Mouse (Mus musculus) forebrain, embryonic 16.5 days (tissue): ENCODE results near the gene Lsm12. TPM values are rescaled to one million over a fixed set of nuclear protein-coding genes. Genes with fewer than 3 reads are reported as not detected.

Experiments
- ATAC-seq: fragments of 200-750 bp; cut with Nextera tagmentation; 2 replicates; pipeline ENCODE4 v1.8.0; 2017; ENCODE audit warnings: mild to moderate bottlenecking, moderate library complexity
- H3K27ac ChIP-seq: fragments of 300-500 bp; sonication (generic); 2 replicates; pipeline ENCODE4 v1.5.1; 2014; ENCODE audit warnings: low read length, control low read depth
- H3K27me3 ChIP-seq: fragments of 300-500 bp; sonication (generic); replicated peaks from 2 replicates; pipeline ENCODE4 v1.6.1; 2014; ENCODE audit warnings: low read length; ENCODE audit not compliant: control insufficient read depth, insufficient read depth
- H3K36me3 ChIP-seq: fragments of 300-500 bp; sonication (generic); 2 replicates; pipeline ENCODE4 v1.6.1; 2014; ENCODE audit not compliant: control insufficient read depth, insufficient read depth
- H3K4me1 ChIP-seq: fragments of 300-500 bp; sonication (generic); replicated peaks from 2 replicates; pipeline ENCODE4 v1.6.1; 2014; ENCODE audit warnings: low read length; ENCODE audit not compliant: control insufficient read depth, insufficient read depth
- H3K4me2 ChIP-seq: fragments of 300-500 bp; sonication (generic); 2 replicates; pipeline ENCODE4 v1.6.1; 2014; ENCODE audit warnings: mild to moderate bottlenecking, low read length, control low read depth
- H3K4me3 ChIP-seq: fragments of 300-500 bp; sonication (generic); replicated peaks from 2 replicates; pipeline ENCODE4 v1.5.1; 2014; ENCODE audit warnings: mild to moderate bottlenecking, low read length, control low read depth
- H3K9ac ChIP-seq: fragments of 300-500 bp; sonication (generic); replicated peaks from 2 replicates; pipeline ENCODE4 v1.6.1; 2014; ENCODE audit warnings: low read depth, low read length, control low read depth
- H3K9me3 ChIP-seq: fragments of 300-500 bp; sonication (generic); 2 replicates; pipeline ENCODE4 v1.6.1; 2016; ENCODE audit warnings: low read length; ENCODE audit not compliant: control insufficient read depth
- WGBS: fragments of 180-500 bp; shearing (Covaris S2); extraction: QIAGEN DNeasy Blood & Tissue Kit; methylation state at CpG from one replicate; pipeline ENCODE4 v1.1.7; 2014; 5-methylcytosine and 5-hydroxymethylcytosine counted together
- polyA plus RNA-seq: library from polyadenylated mRNA; unstranded; fragments of >200 nt; fragmentation: Nextera tagmentation; extraction: Ambion mirVana; gene quantifications from 2 replicates; pipeline ENCODE4 v1.2.1, GENCODE M21; 2015

Gene Lsm12
- polyA plus RNA-seq, 1 experiment from 2014 or later: 123 TPM

DNA sequence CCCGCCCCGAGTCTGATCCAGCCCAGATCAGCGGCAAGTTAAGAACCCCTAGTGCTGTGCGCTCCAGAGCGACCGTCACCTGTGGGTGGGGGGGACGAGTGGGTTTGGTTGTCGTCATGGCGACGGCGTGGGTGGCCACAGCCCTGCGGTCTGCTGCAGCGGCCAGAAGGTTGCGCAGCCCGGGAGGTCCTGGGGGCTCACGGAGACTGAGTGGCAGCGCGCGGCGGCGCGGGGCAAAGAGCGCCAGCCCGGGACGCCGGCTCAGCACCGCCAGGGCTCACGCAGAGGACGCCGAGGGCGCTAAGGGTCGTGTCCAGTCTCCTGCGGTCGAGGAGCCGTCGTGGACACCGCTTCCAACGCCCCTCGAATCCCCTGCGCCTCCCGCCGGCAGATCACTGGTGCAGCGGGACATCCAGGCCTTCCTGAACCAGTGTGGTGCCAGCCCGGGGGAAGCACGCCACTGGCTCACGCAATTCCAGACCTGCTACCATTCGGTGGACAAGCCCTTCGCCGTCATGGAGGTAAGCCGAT lies 39.6 kb downstream of the Lsm12 start, which contains the start of gene Nags:
Nags (plus strand) TSS at position 43 of the 531 bp plus-strand sequence.
- peak within 1 kb of the TSS; percentile 23; the same call in 1 of the 2 replicates for H3K4me3 ChIP-seq
- H3K27me3 ChIP-seq: peaks cover 60% of the 10 kb centered on the region
- no peak within 1 kb of the TSS for H3K9ac ChIP-seq
- peak within 1 kb of the TSS; percentile 27 for H3K4me2 ChIP-seq
- 2% methylated on average over 47 of the region's 50 CpGs for WGBS
- H3K27ac ChIP-seq: no peak within 1 kb of the TSS
- H3K9me3 ChIP-seq: no peaks in the 10 kb centered on the region
- ATAC-seq: no peak
- no peaks in the 10 kb centered on the region for H3K36me3 ChIP-seq
- peaks cover 12% of the 10 kb centered on the region for H3K4me1 ChIP-seq

DNA sequence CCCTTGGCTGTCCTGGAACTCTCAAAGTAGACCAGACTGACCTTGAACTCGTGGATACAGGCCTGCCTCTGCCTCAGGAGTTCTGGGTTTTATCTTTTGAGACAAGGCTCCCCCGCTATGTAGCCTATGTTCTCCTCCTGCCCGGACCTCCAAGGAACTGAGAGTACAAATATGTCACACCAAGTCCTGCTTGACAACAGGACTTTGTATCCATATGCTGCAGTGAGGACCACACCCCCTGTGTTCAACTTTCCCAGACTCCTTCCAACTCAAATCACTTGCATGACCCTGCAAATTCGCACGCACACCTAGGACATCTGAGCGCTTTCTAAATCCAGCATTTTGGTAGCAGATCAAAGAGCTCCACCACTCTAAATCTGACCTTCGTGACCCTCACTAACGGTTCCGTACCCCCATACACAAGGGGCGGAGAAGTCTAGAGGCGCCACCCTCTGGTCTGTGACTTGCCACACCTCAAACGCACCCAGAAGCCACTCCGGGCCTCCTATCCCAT lies 40.1 kb downstream of the Lsm12 start:
- H3K27ac ChIP-seq: no peak overlapping the region
- no peaks in the 10 kb centered on the region for H3K9me3 ChIP-seq
- 21% methylated on average over 13 of the region's 13 CpGs for WGBS
- no peak overlapping the region for H3K9ac ChIP-seq
- 0 out of 2 replicates have a peak overlapping the region, but pooled peaks have one; percentile 23 for H3K4me3 ChIP-seq
- peaks cover 60% of the 10 kb centered on the region for H3K27me3 ChIP-seq
- H3K4me1 ChIP-seq: peaks cover 12% of the 10 kb centered on the region
- H3K4me2 ChIP-seq: peak overlapping the region; percentile 27; the same call in 1 of the 2 replicates
- no peaks in the 10 kb centered on the region for H3K36me3 ChIP-seq
- ATAC-seq: no peak

DNA sequence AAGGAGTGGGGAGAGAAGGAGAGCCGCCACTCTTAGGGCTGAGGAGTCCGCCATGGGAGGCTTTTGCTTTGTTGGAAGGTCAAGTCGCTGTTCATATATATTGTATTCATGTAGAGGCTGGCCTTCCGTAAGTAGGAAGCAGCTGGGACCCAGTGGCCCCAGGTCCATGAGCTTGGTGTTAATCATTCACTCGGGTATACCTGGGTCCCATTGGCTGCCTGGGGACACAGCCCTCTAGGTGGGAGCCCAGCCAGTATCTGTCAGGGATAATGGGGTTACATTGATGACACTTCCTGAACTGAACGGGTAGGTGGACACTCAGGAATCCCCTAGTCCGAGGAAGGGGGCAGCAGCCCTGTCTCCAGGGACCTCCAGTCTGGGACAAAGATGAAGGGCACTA lies 42.7 kb downstream of the Lsm12 start:
- no peak overlapping the region for H3K27ac ChIP-seq
- H3K36me3 ChIP-seq: no peaks in the 10 kb centered on the region
- peaks cover 42% of the 10 kb centered on the region for H3K27me3 ChIP-seq
- WGBS: 69% methylated on average over 7 of the region's 7 CpGs
- H3K9me3 ChIP-seq: no peaks in the 10 kb centered on the region
- no peak overlapping the region for H3K9ac ChIP-seq
- H3K4me1 ChIP-seq: peaks cover 14% of the 10 kb centered on the region
- ATAC-seq: no peak
- no peak overlapping the region for H3K4me2 ChIP-seq
- H3K4me3 ChIP-seq: no peak overlapping the region

DNA sequence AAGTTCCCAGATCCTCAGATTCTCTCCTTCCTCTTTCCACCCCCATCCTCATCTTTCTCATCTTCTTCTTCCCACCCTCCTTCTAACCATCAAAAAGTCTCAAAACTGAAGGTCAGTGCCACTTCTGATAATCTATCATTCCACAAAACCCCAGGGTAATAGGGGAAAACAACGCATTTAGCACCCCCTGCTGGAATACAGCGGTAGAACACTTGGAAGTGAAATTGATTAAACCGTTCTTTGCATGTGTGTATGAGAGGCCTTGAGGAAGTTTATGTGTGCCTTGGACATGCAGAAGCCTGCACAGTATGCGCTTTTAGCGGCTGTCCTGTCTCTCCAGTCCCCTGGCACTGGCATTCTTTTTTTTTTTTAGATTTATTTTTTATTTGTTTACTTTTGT lies 44.6 kb downstream of the Lsm12 start:
- H3K27ac ChIP-seq: no peak overlapping the region
- no peaks in the 10 kb centered on the region for H3K9me3 ChIP-seq
- peaks cover 5% of the 10 kb centered on the region for H3K4me1 ChIP-seq
- no peaks in the 10 kb centered on the region for H3K36me3 ChIP-seq
- peaks cover 25% of the 10 kb centered on the region for H3K27me3 ChIP-seq
- no peak overlapping the region for H3K4me3 ChIP-seq
- no peak overlapping the region for H3K4me2 ChIP-seq
- no peak overlapping the region for H3K9ac ChIP-seq
- 2% methylated on average over 5 of the region's 5 CpGs for WGBS
- ATAC-seq: no peak

DNA sequence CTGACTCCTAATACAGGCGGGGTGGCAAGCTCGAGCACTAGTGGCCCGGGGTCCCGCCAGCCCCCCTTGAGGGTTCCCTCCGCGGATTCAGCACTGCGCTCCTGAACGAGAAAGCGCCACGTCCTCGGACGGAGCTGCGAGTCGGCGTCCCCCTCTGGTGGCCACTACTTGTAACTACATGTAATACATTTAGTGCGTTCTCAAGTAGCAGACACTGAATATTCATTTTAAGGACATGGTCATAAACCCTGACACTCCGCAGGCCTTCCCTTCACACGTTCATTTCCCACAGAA lies 46.7 kb downstream of the Lsm12 start:
- under 1% methylated on average over 18 of the region's 18 CpGs for WGBS
- Histone ChIP-seq H3K36me3 (no peaks in the 10 kb centered on the region), H3K9ac (peak overlapping the region; percentile 51), H3K4me3 (peak overlapping the region; percentile 27), H3K4me2 (peak overlapping the region; percentile 53), H3K9me3 (no peaks in the 10 kb centered on the region), H3K4me1 (peaks cover 7% of the 10 kb centered on the region), H3K27ac (no peak overlapping the region), H3K27me3 (peaks cover 6% of the 10 kb centered on the region)
- ATAC-seq: peak; percentile 67

DNA sequence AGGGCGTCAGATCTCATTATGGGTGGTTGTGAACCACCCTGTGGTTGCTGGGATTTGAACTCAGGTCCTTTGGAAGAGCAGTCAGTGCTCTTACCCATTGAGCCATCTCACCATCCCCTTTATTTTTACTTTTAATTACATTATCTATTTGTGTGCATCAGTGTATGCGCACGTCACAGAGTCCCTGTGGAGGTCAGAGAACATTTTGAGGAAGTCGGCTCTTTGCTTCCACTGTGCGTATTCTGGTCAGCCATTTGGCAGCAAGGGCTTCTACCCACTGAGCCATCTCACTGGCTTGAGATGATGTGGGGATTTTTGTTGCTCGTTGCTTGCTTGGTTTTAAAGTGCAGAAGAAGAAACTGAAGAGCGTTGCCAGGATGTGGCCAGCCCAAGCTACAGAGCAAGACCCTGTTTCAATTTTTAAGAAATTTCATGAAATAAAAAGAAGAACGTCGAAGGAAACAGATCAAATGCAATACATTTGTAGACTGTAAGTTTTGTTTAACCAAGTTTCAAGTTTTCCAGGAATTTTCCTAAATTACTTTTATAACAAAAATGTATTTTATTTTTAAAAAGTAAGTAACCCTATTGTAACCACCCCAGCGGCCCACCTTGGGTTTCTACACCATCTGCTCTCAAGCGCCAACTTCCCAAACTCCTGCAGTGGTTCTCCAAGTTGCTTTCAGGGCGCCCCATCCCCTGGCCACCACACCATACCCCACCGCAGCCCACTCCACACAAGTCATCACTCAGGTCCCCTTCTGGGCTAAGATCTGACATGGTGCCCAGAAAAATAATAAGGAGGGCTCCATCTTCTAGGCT lies 47.3 kb downstream of the Lsm12 start:
- no peaks in the 10 kb centered on the region for H3K9me3 ChIP-seq
- H3K4me3 ChIP-seq: peak overlapping the region; percentile 27
- H3K36me3 ChIP-seq: no peaks in the 10 kb centered on the region
- WGBS: 46% methylated on average over 13 of the region's 13 CpGs
- ATAC-seq: peak; percentile 36; the same call in 1 of the 2 replicates
- peak overlapping the region; percentile 51 for H3K9ac ChIP-seq
- no peak overlapping the region for H3K27ac ChIP-seq
- peaks cover 7% of the 10 kb centered on the region for H3K4me1 ChIP-seq
- H3K4me2 ChIP-seq: peak overlapping the region; percentile 53
- H3K27me3 ChIP-seq: 0 out of 2 replicates have a peak, but pooled peaks cover 2% of the 10 kb centered on the region

DNA sequence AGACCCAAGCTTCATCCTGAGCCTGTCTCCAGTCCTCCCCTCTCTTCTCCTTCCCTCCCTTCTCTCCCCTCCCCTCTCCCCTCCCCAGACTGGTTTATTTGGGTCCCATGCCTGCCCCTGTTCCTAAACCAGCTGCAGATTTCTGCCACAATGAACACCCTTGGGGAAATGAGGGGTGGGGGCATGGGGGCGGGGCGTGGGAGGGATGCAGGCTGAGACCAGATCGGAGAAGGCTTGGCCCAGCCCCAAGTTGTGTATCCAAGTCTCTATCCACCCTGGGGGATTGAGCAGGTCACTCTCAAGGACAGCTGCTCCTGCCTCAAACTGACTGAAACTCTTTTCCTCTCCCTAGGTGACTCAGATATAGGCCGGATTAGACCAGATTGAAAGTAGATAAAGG lies 50.6 kb downstream of the Lsm12 start:
- H3K27me3 ChIP-seq: 0 out of 2 replicates have a peak, but pooled peaks cover 2% of the 10 kb centered on the region
- no peak for ATAC-seq
- no peak overlapping the region for H3K27ac ChIP-seq
- no peaks in the 10 kb centered on the region for H3K36me3 ChIP-seq
- H3K4me1 ChIP-seq: peaks cover 7% of the 10 kb centered on the region
- 29% methylated on average over 4 of the region's 4 CpGs for WGBS
- H3K4me3 ChIP-seq: no peak overlapping the region
- no peak overlapping the region for H3K4me2 ChIP-seq
- H3K9ac ChIP-seq: no peak overlapping the region
- no peaks in the 10 kb centered on the region for H3K9me3 ChIP-seq

DNA sequence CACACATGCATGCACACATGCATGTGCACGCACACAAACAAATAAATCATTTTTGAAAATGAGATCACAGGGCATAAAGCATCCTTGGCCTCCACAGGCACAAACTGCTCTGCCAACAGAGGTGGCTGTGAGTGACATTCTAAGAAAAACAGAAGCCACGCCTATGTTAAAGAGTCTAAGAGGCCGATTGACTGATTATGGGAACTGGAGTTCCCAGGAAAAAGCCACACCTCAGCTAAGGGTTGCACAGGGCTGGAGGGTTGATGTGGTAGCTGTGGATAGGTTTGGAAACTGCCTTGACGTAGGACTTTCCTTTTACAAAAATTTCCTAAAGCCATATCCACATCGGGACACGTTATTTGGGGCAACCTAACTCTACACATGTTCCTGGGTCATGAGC lies 67.7 kb downstream of the Lsm12 start:
- Histone ChIP-seq H3K4me1 (no peaks in the 10 kb centered on the region), H3K27ac (no peak overlapping the region), H3K27me3 (no peaks in the 10 kb centered on the region), H3K9ac (no peak overlapping the region), H3K4me2 (no peak overlapping the region), H3K4me3 (no peak overlapping the region), H3K36me3 (no peaks in the 10 kb centered on the region), H3K9me3 (no peaks in the 10 kb centered on the region)
- WGBS: 80% methylated on average over 6 of the region's 6 CpGs
- ATAC-seq: no peak

DNA sequence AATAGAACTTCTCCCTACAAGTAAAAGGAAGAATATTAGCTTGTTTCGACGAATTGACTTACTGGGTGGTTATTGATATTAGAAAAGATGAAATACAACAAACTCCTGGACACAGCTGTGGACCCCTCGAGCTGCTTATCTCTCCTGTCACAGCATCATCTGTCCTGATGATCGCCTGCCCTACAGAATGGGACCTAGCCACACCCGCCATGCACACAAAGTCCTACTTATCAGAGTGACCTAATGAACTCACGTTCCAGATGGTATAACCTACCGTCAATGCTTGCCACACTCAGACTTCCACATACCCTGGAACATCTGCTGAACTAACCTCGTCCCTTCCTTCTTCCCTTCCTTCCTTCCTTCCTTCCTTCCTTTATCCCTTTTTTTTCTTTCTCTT lies 68.9 kb downstream of the Lsm12 start:
- 81% methylated on average over 8 of the region's 8 CpGs for WGBS
- H3K36me3 ChIP-seq: no peaks in the 10 kb centered on the region
- no peak overlapping the region for H3K4me3 ChIP-seq
- no peak overlapping the region for H3K4me2 ChIP-seq
- H3K9me3 ChIP-seq: no peaks in the 10 kb centered on the region
- ATAC-seq: no peak
- H3K4me1 ChIP-seq: no peaks in the 10 kb centered on the region
- H3K27ac ChIP-seq: no peak overlapping the region
- H3K9ac ChIP-seq: no peak overlapping the region
- H3K27me3 ChIP-seq: no peaks in the 10 kb centered on the region
